Comparison of ENCODE assay signal across 18 mouse cellular contexts in genomic region chr15:97896861-97897654, GRCm38 (mm10). TPM values are rescaled to one million over a fixed set of nuclear protein-coding genes. Genes with fewer than 3 reads are reported as not detected.
DNase-seq lines count a peak whose midpoint lies in the region; ATAC-seq and TF ChIP-seq lines count a peak whose summit lies in the region.
"Had no signal": no experiment of that assay in that cellular context is flagged by ENCODE, and none has a peak within 500 bp of the region (broad histone marks: within the 10 kb centered on the region; RNA-seq: fewer than 3 reads in every experiment).

No protein-coding gene starts in this region.

- DNase-seq in cerebellum, postnatal 25 days: peak; percentile 23 to 43
- DNase-seq in cerebellum, adult 9-11 months: no peak
- DNase-seq in midbrain, embryonic 10.5 days (ENCODE audit: low spot score): no peak
- no peak for DNase-seq in midbrain, embryonic 14.5 days
- no peak for DNase-seq in kidney, postnatal 0 days (ENCODE audit: low spot score)
- DNase-seq in lung, postnatal 14 days: no peak
- no peak for DNase-seq in urinary bladder, postnatal 25 days (ENCODE audit: low spot score)
- DNase-seq in urinary bladder, adult 2 months (ENCODE audit: low spot score): no peak
- DNase-seq: adrenal gland, postnatal 36 days; cerebellum, adult 11 months; heart, adult 2 months; heart, postnatal 10 days; liver; right cerebral cortex, postnatal 25 days had no signal

- peaks cover 6% of the 10 kb centered on the region; the same call in 1 of the 2 replicates for H3K4me1 ChIP-seq in midbrain, embryonic 10.5 days
- H3K4me1 ChIP-seq in midbrain, embryonic 14.5 days (ENCODE audit: control insufficient read depth, insufficient read depth, low read length): 0 out of 2 replicates have a peak, but pooled peaks cover 4% of the 10 kb centered on the region
- peaks cover 17% of the 10 kb centered on the region; the same call in 1 of the 2 replicates for H3K4me1 ChIP-seq in kidney, postnatal 0 days (replicated peaks; ENCODE audit: insufficient read depth, low read length)
- H3K4me1 ChIP-seq: neural tube, embryonic 12.5 days had no signal

- ATAC-seq in midbrain, embryonic 14.5 days (ENCODE audit: low FRiP score, low TSS enrichment): no peak
- ATAC-seq in kidney, postnatal 0 days (replicated peaks; ENCODE audit: low FRiP score, low read depth): no peak

- H3K4me2 ChIP-seq in midbrain, embryonic 14.5 days (ENCODE audit: low read length): no peak overlapping the region
- H3K4me2 ChIP-seq in kidney, postnatal 0 days (ENCODE audit: low read length): no peak overlapping the region
- H3K4me2 ChIP-seq: forebrain, embryonic 12.5 days; hindbrain, embryonic 14.5 days; neural tube, embryonic 12.5 days had no signal

- H3K36me3 ChIP-seq in midbrain, embryonic 10.5 days: no peaks in the 10 kb centered on the region
- no peaks in the 10 kb centered on the region for H3K36me3 ChIP-seq in midbrain, embryonic 14.5 days (ENCODE audit: control insufficient read depth, insufficient read depth, low read length)
- no peaks in the 10 kb centered on the region for H3K36me3 ChIP-seq in kidney, postnatal 0 days (ENCODE audit: insufficient read depth, low read length)
- H3K36me3 ChIP-seq: forebrain, embryonic 12.5 days; neural tube, embryonic 12.5 days had no signal

- no peak overlapping the region for H3K9ac ChIP-seq in midbrain, embryonic 14.5 days (replicated peaks; ENCODE audit: low read length)
- 0 out of 2 replicates have a peak overlapping the region, but pooled peaks have one; percentile 23 for H3K9ac ChIP-seq in kidney, postnatal 0 days (ENCODE audit: low read depth, low read length)
- H3K9ac ChIP-seq: forebrain, embryonic 12.5 days; hindbrain, embryonic 14.5 days; neural tube, embryonic 12.5 days had no signal

- 88% methylated on average over 16 of the region's 16 CpGs for WGBS in midbrain, embryonic 10.5 days
- 82% methylated on average over 16 of the region's 16 CpGs for WGBS in midbrain, embryonic 14.5 days
- 47% methylated on average over 16 of the region's 16 CpGs for WGBS in kidney, postnatal 0 days

- 0 out of 2 replicates have a peak overlapping the region, but pooled peaks have one; percentile 3 for H3K27ac ChIP-seq in midbrain, embryonic 10.5 days (replicated peaks)
- no peak overlapping the region for H3K27ac ChIP-seq in midbrain, embryonic 14.5 days (replicated peaks; ENCODE audit: low read depth, low read length)
- H3K27ac ChIP-seq in kidney, postnatal 0 days: peak overlapping the region; percentile 82
- H3K27ac ChIP-seq: forebrain, embryonic 12.5 days; heart, adult 2 months; hindbrain, embryonic 14.5 days; neural tube, embryonic 12.5 days had no signal

- H3K4me3 ChIP-seq in midbrain, embryonic 10.5 days: no peak overlapping the region
- no peak overlapping the region for H3K4me3 ChIP-seq in midbrain, embryonic 14.5 days (replicated peaks; ENCODE audit: low read depth, low read length)
- H3K4me3 ChIP-seq in kidney, postnatal 0 days (replicated peaks; ENCODE audit: low read depth, low read length): no peak overlapping the region
- H3K4me3 ChIP-seq: forebrain, embryonic 12.5 days; heart, adult 2 months; neural tube, embryonic 12.5 days had no signal

- no peak for TF ChIP-seq CTCF in kidney, postnatal 0 days (IDR thresholded peaks at IDR 0.05; ENCODE audit: low read depth)

- H3K9me3 ChIP-seq in midbrain, embryonic 10.5 days (replicated peaks): no peaks in the 10 kb centered on the region
- H3K9me3 ChIP-seq in midbrain, embryonic 14.5 days (ENCODE audit: control insufficient read depth, low read length): no peaks in the 10 kb centered on the region
- H3K9me3 ChIP-seq in kidney, postnatal 0 days (replicated peaks; ENCODE audit: low read length): no peaks in the 10 kb centered on the region
- H3K9me3 ChIP-seq: forebrain, embryonic 12.5 days; neural tube, embryonic 12.5 days had no signal

- H3K27me3 ChIP-seq in midbrain, embryonic 10.5 days (ENCODE audit: low read depth, poor library complexity, severe bottlenecking): no peaks in the 10 kb centered on the region
- no peaks in the 10 kb centered on the region for H3K27me3 ChIP-seq in midbrain, embryonic 14.5 days (ENCODE audit: control insufficient read depth, insufficient read depth, low read length)
- no peaks in the 10 kb centered on the region for H3K27me3 ChIP-seq in kidney, postnatal 0 days (ENCODE audit: insufficient read depth, low read length)
- H3K27me3 ChIP-seq: forebrain, embryonic 12.5 days; neural tube, embryonic 12.5 days; Patski had no signal

RNA-seq across cellular contexts. Expression of gene Vdr, which starts 13.4 kb away (rescaled TPM):
- polyA plus RNA-seq in midbrain, embryonic 10.5 days (2016; fragmentation: Nextera tagmentation; extraction: Ambion mirVana): 0.72 and 1.0 TPM in 2 replicates
- polyA plus RNA-seq in midbrain, embryonic 14.5 days (2014; fragmentation: Nextera tagmentation; extraction: Ambion mirVana): not detected in 2 replicates
- polyA plus RNA-seq in kidney, postnatal 0 days (2015; fragmentation: Nextera tagmentation; extraction: Ambion mirVana): 20.6 and 22.5 TPM in 2 replicates
- 1.3 and 1.6 TPM in 2 replicates for polyA plus RNA-seq in urinary bladder, adult 2 months (2012; rRNA removed)

RNA-seq across cellular contexts. Expression of gene Hdac7, which starts 52.8 kb away (rescaled TPM):
- 23.9 and 24.7 TPM in 2 replicates for polyA plus RNA-seq in midbrain, embryonic 10.5 days (2016; fragmentation: Nextera tagmentation; extraction: Ambion mirVana)
- 29.8 and 30.5 TPM in 2 replicates for polyA plus RNA-seq in midbrain, embryonic 14.5 days (2014; fragmentation: Nextera tagmentation; extraction: Ambion mirVana)
- polyA plus RNA-seq in kidney, postnatal 0 days (2015; fragmentation: Nextera tagmentation; extraction: Ambion mirVana): 24.5 and 24.7 TPM in 2 replicates
- polyA plus RNA-seq in urinary bladder, adult 2 months (2012; rRNA removed): 45.3 and 45.8 TPM in 2 replicates

Comparison
In these comparisons a context has a peak if more than half of its experiments do, and no peak if none do; other contexts are left out.
1. DNase-seq: peak in cerebellum, postnatal 25 days (2 of 2); none in cerebellum, adult 9-11 months (single experiment), midbrain, embryonic 10.5 days (single experiment), midbrain, embryonic 14.5 days (single experiment), kidney, postnatal 0 days (single experiment), lung, postnatal 14 days (single experiment), urinary bladder, postnatal 25 days (single experiment) and urinary bladder, adult 2 months (single experiment).